Mouse (Mus musculus) skeletal muscle tissue, adult 2 months (tissue): ENCODE measurements around the gene Grin2d.

Experiments used
- DNase-seq: peaks from one replicate; pipeline ENCODE4 v3.0.0-alpha.2; 2012; ENCODE audit warnings: low read depth, low spot score

The Grin2d gene

DNA sequence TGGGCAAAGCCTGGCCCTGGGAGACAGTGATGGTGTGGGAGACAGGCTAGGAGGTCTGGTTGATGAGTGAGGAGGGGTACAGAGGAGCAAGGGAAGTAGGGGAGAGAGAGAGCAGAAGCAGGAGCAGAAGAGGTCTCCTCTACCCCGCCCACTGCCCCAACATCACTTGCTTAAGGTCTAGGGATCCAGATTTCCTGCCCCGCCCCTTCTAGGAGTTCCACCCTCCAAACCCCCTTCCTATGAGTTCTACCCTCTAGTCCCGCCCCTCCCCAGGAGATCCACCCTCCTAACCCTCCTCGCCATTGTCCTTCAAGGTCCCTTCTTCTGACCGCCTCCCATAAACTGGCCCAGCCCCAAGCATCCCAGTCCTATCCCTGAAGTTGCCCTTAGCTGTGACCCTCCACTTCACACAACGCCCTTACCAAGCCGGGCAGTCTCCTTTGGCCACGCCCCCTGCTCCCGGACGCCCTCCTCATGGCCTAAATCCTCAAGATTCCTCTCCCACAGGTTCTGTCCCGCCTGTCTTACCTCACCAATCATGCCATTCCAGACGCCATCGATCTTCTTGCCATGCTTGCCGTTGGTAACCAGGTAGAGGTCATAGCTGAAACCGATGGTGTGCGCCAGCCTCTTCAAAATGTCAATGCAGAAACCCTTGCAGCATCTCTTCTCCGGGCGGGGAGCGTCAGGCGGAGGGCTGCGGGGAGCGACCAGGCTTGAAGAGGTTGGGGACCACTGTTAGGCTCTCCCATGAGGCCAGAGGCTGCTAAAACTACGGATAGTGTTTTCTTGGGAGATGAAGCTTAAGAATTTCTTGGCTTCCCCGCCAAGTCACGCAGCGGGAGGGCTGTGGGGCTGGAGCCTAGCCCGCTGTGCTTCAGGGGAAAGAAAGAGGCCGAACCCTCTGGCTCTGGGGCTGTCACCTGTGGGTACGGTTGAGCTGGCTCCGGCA, 21.0 kb downstream of the Grin2d start:
- DNase-seq = no peak

DNA sequence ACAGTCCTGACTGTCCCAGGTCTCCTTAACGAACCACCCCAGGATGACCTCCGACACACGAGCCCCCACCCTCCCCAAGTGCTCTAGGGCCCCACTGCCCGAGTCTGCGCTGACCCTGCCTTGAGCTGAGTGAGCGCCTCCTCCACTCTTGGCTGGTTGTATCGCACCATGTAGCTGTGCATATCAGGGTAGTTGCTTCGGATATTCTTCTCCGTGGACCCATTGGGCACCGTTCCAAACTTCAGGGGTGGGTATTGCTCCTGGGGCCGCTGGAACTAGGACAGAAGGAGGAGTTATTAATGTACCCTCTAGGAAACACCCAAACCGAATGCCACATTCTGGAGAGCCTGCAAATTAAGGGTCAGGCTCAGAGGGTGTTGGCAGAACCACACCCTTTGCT, 25.1 kb downstream of the Grin2d start:
- DNase-seq = no peak

DNA sequence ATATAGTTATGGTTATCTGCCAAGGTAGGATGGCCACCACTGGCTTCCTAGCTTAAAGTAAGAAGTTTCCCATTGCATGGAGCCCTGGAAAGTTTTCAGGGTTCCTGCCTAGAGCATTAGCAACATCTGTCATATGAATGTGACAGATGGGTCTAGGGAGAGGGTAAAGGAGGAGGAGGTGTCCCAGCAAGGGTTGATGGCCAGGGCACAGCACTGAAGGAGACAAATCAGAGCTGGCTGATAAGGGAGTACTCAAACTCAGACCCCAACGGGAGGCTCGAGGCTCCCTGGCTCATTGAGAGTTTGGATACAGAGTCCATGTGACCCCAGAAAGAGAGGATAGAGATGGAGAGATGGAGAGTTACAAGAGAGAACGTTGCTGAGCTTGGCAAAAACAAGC, 27.5 kb downstream of the Grin2d start:
- no peak for DNase-seq

DNA sequence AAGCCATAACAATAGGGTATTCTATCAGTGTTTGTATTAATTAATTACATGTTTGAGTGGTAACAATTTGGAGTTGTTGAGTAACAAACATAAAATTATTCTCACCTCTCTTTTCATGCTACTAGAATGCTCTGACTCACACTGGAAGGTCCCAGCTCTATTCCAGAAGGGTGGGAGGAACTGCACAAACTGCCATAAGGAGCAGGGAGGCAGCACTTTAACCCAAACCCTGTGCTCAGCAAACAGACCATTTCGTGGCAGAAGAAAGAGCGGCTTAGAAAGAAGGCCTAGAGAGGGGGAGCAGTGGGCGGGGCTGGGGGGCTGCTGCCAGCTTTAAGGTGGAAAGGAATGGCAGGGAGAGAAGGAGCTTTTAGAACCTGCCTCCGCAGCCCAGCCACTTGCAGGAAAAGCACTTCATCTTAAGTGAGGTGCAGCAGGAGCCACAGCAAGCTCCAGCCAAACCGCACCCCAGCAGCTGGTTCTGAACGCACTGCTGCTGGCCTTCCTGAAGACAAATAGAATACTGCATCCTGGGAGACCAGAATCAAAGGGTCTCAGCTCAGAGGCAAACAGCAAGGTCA, 29.6 kb downstream of the Grin2d start:
- no peak for DNase-seq

DNA sequence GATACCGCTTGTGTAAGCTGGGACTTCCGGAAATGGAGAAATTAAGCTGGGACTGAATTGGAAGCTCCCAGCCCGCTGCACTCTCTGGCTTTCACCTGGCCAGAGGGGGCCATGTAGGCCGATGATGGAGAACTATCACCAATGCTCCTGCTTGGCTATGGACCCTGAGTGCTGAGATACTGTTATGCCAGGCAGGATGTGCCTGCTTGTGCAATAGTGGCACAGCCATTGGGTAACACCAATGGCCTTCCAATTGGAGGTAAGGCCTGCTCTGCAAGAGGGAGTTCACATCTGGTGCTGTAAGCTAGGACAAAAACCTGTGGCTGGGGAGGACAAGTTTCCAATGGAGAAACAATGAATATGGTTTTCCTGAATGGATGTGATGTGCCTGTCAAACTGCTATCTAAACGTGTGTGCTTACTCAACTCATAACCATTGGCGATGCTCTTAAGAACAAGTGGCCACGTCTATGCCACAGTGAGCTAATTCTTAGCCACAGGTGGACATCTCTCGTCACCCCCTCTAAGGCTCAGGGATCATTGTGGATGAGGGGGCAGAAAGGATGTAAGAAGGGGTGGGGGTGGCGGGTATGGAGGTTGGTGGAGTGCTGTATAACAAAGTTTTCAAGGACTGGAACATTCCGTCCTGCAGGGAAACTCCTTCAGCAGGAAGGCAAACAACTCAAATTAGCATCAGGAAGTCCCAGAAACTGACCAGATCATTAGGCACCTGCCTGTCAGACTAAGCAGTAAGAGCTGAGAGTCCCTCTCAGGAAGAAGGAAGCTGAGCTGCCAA, 35.0 kb downstream of the Grin2d start:
- DNase-seq = no peak

DNA sequence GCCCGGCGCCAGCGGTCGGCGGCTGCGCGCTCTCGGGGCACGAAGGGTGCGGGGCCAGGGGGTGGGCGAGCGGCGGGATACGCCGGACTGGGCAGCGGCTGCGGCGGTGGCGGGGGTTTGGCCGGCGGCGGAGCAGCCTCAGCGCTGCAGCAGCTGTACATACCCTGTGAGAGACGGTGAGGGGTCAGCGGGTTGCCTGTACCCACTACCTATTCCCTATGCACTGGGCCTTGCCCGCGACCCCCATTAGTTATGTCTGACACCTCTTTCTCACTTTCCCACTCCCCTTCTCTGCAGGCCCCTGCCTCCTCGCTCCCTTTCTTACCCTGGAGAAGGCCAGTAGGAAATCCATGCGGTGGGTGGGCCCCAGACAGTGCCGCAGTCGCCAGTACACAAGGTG, 44.3 kb downstream of the Grin2d start:
- no peak for DNase-seq

DNA sequence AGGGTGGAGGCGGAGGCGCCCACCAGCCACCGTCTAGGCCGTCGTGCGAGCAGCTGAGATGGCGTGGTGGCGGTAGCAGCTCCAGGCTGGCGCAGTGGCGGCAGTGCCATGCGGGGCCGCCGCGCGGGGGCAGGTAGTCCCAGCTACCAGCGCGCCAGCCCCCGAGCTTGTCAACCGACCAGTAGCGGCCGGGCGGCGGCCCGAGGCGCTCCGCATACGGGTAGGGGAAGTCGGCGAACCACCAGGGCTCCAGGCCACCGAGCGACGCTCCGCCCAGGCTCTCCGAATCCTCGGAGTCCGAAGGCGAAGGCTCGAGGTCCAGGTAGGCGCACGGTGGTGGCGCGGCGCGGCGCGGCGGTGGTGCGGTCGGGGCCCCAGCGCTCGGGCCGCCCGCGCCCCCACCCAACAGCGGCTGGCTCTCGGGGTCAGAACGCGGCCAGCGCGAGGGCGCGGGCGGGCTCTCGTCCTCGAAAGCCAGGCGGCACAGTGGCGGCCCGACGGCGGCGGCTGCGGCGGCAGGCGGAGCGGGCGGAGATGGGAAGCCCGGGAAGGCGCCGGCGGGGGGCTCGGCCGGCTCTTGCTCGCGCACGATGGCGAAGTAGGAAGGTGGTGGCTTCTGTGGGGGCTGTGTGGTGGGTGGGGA, 44.9 kb downstream of the Grin2d start:
- DNase-seq = no peak

DNA sequence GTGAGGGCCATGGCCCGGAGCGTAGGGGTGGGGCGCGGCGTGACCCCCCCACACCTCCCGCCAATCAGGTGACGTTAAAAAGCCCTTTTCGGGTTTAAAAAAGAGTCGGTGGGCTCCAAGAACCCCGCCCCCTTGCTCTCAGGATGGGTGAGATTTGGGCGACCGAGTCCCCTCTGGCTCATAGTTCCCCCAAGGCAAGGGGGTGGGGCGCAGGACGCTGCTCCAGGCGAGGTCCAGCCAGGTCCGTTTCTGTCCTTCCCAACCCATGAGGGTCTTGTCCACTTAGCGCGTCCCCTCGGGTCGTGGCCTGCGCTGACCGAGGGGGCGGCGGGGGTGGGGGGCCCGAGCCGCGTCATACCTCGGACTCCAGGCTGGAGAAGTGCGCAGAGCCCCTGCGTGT, 45.8 kb downstream of the Grin2d start:
- DNase-seq = no peak

DNA sequence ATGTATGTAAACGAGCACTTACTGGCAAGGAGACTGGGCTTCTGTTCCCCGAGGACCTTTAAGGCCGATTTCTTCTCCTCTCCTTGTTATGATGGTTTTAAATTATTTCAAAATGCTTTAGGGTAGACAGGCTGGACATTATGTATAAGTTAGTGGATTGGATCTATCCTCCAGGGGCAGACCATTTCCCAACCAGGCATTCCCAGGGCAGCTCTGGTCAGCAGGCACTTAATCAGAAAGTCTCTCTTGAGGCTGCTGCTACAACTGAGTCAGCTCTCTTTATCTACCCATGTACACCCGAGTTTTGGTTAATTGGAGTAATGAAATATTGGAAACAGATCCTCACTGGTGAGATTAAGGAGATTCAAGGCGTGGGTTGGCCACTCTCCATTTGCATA, 47.1 kb downstream of the Grin2d start:
- no peak for DNase-seq

DNA sequence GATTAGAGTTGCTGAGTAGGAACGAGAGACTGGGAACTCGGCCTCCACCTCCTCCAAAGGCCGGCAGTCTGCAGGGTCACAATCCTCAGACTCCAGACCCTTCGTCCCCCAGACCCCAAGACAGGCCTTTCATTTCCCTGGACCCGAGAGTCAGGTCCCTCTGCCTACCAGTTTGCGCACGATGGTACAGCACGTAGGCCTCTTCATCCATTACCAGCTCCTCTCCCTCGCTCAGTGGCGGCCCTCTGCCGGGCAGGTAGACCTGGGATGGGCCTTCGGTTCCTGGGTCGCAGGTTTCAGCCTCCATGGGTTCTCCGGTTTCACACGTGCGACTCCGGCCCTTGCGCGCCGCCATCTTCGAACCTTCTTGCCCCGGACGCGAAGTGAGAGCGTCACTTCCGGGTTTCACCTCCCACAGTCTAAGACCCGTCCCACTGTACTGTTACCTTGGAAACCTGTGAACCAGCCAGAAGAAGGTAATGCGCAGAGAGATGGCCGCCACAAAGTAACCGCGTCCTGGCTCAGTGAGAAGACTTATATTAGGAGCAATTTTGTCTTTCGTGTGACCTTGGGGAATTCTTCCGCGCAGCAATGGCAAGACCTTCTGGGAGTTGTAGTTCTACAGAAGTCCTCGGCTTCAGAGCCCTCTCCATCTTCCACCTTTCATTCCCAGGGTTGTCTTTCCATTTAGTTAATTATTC, 47.6 kb downstream of the Grin2d start, which contains the start of gene Grwd1:
Gene Grwd1, minus strand, starts transcription at position 518 of the 701 bp plus-strand sequence.
- DNase-seq = peak; percentile 77

DNA sequence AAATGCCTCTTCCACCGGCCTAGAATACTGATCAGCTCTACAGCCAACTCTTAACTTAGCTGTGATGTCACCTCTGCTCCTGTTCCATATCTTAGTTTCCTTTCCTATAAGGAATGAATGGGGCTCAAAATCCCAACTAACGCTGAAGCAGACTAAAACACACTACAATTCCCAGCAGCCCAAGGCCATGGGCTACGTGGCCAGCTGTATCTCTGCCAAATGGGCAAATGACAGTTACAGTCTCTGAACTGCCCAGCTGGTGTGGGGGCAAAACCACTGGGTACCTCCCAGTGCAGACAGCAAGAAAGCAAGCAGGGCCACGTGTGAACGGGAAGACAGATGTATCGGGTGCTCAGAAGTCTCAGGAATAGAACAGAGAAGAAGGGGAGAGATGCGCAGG, 51.5 kb downstream of the Grin2d start:
- DNase-seq = no peak

DNA sequence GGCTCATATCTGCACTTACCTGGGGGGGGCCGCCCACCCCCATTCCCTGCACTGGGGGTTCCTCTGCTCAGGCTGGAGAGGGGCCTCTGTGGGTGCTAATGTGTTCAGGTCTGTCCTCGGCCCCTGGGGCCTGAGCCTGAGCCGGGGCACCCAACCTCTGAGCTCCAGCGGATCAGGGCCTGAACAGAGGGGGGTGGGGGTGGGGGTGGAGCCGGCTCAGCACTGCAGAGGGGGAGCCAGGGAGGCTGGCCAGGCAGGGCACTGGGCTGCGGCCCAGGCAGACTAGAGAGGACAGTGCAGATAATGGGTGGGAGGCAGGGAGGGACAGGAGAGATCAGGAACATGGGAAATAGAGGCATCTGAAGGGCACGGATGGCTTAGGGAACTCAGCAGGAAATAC, 53.6 kb downstream of the Grin2d start, which contains the start of gene Kcnj14:
Gene Kcnj14, minus strand, starts transcription at position 185 of the 400 bp plus-strand sequence.
- DNase-seq = no peak

DNA sequence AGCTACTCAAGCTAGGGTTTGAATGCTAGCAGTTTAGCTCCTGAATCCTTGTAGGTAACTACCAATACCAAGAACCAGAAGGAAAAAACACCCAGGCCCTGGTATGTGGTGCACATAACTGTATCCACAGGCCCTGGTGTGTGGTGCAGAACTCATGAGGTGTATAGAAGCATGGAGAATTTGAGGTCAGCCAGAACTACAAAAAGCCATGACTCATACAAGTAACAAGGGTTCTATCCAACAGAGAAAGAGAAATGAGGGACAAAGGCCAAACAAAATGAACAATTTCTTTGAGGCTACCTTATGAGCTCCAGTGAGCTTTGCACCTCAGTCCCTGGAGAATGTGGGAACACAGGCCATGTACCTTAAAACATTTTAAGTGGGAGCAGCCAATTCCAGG, 57.3 kb downstream of the Grin2d start:
- no peak for DNase-seq

DNA sequence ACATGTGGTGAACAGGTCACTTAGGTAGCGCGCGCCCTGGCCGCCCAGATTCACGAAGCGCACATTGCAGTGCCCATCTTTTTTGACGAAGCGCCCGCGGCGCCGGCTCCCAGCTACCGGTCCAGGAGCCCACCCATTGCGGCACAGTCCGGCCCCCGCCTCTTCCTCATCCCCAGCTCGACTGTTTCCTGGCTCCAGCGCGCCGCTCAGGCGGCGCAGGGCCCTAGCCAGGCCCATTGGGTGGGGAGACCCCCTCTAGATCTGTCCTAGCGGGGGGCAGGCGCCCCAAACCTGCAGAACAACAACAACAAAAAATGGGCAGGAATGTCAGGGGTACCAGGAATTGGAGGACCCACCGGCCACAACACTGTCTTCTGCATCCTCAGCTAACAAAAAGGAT, 58.3 kb downstream of the Grin2d start:
- DNase-seq = no peak

DNA sequence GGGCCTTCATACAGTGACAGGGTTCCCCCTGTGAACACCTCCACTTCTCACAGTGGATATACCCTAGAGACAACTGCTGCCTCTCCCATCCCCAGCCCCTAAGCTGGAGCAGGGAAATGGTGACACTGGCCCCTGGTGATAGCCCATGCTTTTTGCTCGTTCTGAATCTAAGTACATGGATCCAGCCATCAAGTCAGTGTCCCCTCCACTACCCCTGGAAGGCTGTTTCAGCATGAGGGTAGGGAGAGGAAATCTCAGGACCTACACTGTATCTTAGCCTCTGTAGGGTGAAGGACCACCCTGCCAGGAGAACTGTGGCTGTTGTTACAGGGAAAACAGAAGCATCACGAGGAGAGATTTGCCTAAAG, 62.2 kb downstream of the Grin2d start:
- DNase-seq = no peak

DNA sequence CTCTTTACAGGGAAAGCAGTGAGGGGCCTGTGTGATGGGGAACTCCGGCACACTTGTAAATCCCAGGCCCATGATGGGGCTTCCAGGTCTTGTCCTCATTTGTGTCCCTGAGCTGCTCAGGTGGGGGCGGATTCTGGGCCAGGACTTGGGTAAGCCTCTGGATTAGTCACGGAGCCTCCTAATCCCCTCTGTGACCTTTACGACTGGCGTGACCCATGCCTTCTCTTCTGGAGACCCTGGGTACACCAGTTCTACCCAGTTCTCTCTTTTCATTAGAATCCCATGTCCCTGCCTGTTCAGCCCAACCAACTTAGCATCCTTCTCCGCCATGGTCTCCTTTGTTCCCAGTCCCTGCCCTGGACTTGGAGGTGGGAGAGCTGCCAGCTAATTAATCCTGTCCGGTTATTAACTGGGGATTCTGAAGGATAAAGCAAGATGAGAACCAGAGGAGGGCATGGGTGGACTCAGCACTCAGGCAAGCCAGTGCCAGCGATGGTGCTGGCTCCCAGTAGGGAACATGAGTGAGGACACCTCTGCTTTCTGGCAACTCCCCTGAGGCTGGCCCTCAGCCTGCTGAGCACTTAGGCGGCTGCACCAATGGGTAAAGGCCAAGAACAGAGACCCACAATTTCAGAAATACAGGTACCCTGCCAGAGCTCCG, 62.7 kb downstream of the Grin2d start:
- no peak for DNase-seq

DNA sequence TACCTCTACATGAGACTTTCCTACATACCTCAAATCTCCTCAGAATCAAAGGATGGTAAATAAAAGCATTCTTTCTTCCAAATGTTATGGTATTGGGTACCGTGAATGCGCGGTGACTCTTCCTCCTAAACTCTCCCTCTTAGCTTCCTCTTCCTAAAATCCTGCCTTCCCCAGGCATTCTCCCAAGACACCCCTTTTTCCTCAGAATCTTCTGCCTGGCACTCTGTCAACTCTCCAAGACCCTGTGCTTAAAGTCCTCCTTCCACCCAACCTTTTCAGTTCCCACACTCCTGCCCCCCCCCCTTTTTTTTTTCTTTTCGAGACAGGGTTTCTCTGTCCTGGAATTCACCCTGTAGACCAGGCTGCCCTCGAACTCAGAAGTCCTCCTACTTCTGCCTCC, 63.3 kb downstream of the Grin2d start:
- no peak for DNase-seq

DNA sequence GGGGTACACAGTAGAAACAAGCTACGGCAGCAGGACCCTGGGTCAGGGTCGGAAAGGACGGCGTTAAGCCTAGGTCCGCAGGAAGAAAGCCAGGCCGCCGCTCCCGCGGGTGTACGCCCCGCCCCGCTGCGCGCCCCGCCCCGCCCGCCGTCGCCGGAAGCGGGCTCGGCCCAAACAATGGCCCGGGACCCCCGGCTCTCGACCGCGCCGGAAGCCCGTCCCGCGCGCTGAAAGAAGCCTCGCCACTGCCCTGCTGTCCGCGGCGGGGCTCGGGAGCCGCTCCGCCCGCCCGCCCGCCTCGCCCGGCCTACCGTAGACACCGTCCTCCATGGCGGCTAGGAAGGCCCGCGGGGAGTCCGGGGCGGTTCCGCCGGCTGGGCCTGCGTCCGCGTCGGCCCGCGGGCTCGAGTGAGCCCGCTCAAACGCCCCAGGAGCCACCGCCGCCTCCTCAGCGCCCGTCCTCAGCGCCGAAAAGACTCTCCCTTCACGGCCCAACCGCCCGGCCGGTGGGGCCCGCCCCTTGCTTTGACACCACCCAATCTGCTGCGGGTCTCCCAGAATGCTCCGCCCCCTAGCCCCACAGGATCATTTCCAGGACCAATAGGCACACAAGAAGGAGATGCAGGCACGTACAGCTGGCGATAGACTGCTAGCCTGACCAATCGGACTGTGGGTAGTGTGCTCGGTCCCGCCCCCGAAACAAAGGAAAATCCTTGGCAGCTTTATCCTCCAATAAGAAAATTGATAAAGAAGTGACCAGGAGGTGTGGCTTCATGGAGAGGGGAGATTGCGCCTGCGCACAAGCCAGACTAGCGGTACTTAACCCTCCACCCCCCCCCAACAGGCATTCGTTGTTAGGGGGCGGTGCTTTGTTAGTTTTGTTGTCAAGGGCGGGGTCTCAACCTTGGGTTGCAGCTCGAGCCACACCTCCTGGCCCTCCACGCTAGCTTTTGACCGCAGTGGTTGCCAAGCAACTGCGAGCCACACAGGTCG, 64.1 kb downstream of the Grin2d start, which contains the start of gene Cyth2:
Gene Cyth2, minus strand, starts transcription at position 795 of the 993 bp plus-strand sequence.
- peak; percentile 100 for DNase-seq

DNA sequence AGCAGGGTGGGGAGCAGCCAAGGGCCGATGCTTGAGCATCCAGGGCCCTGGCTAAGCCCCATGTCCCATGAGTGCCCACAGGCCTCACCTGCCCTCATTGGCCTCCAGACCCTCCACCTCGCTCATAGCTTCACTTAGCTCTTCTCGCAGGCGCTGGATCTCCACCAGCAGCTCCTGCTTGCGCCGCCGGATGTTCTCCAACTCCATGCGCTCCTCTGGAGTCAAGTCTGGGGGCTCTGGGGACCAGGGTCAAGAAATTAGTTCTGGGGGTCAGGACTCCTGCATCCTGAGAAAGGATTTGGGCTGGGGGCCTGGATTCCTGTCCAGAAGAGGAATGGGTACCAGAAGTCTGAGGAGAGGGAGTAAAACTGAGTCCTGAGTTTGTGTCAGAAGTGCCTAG, 65.3 kb downstream of the Grin2d start:
- DNase-seq = no peak
